Mouse (Mus musculus) heart, embryonic 15.5 days (tissue): Measurements from ENCODE around the gene A630089N07Rik. TPM values are rescaled to one million over a fixed set of nuclear protein-coding genes. Genes with fewer than 3 reads are reported as not detected.
"Not testable (repeated sequence)": the region's sequence is repeated elsewhere in the genome, so short reads cannot be mapped to it uniquely, and the experiment has no call there.

Experiments
- ATAC-seq: fragments of 200-750 bp; cut with Nextera tagmentation; replicated peaks from 2 replicates; pipeline ENCODE4 v1.8.0; 2017; ENCODE audit warnings: low read depth, moderate TSS enrichment; ENCODE audit not compliant: insufficient number of reproducible peaks, insufficient read depth, low FRiP score
- H3K27ac ChIP-seq: fragments of 300-500 bp; sonication (generic); 2 replicates; pipeline ENCODE4 v1.5.1; 2015; ENCODE audit warnings: mild to moderate bottlenecking, inconsistent platforms
- H3K27me3 ChIP-seq: fragments of 300-500 bp; sonication (generic); 2 replicates; pipeline ENCODE4 v1.6.1; 2015; ENCODE audit warnings: inconsistent platforms
- H3K36me3 ChIP-seq: fragments of 300-500 bp; sonication (generic); 2 replicates; pipeline ENCODE4 v1.6.1; 2015; ENCODE audit warnings: mild to moderate bottlenecking, inconsistent platforms
- H3K4me1 ChIP-seq: fragments of 300-500 bp; sonication (generic); replicated peaks from 2 replicates; pipeline ENCODE4 v1.6.1; 2015; ENCODE audit warnings: inconsistent platforms
- H3K4me2 ChIP-seq: fragments of 300-500 bp; sonication (generic); 2 replicates; pipeline ENCODE4 v1.6.1; 2015; ENCODE audit warnings: inconsistent platforms, mild to moderate bottlenecking, moderate library complexity
- H3K4me3 ChIP-seq: fragments of 300-500 bp; sonication (generic); 2 replicates; pipeline ENCODE4 v1.5.1; 2015; ENCODE audit warnings: mild to moderate bottlenecking, inconsistent platforms
- H3K9ac ChIP-seq: fragments of 300-500 bp; sonication (generic); 2 replicates; pipeline ENCODE4 v1.6.1; 2015; ENCODE audit warnings: mild to moderate bottlenecking, inconsistent platforms
- H3K9me3 ChIP-seq: fragments of 300-500 bp; sonication (generic); replicated peaks from 2 replicates; pipeline ENCODE4 v1.6.1; 2016; ENCODE audit warnings: inconsistent platforms
- WGBS: fragments of 180-500 bp; shearing (Covaris S2); methylation state at CpG from one replicate; pipeline ENCODE4 v1.1.7; 2015; ENCODE audit warnings: mixed read lengths; 5-methylcytosine and 5-hydroxymethylcytosine counted together
- polyA plus RNA-seq: library from polyadenylated mRNA; unstranded; fragments of >200 nt; fragmentation: Nextera tagmentation; extraction: Ambion mirVana; gene quantifications from 2 replicates; pipeline ENCODE4 v1.2.1, GENCODE M21; 2015

The A630089N07Rik gene
- polyA plus RNA-seq = 8.2 and 9.5 TPM in 2 replicates

DNA sequence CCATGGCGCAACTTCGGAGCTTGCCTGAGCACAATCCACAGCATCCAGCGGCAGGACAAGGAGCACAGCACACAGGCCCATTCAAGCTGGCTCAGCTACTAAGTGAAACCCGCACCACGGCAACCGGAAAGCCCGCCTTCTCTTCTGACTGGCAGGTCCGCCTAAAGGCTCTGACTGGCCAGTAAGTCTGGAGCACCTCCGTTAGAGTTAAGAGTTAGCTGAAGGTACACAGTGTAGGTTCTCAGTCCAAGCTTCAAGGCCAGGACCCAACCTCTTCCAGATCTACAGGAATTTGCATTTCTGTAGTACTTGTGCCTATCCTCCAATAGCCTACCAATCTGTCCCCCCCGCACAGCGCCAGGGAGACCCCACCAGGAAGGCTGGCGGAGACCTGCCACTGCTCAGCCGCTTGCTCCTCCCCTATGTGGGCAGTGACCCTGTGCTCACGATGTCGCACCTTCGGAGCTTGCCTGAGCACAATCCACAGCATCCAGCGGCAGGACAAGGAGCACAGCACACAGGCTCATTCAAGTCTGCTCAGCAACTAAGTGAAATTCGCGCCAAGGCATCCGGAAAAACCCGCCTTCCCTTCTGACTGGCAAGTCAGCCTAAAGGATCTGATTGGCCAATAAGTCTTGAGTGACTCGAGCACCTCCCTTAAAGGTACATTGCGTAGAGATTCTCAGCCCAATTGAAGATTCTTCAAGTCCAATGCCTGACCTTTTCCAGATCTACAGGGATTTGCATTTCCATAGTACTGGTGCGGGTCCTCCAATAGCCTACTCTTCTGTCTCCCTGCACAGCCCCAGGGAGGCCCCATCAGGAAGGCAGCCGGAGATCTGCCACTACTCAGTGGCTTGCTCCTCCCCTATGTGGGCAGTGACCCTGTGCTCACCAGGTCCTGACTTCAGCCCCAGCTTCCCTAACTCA lies at the start of gene A630089N07Rik:
TSS of gene A630089N07Rik (minus strand) at position 562 of the 930 bp plus-strand sequence.
- peaks cover 17% of the 10 kb centered on the region for H3K4me1 ChIP-seq
- peak within 1 kb of the TSS; percentile 83 for H3K27ac ChIP-seq
- peak within 1 kb of the TSS; percentile 84 for H3K4me2 ChIP-seq
- H3K27me3 ChIP-seq, H3K36me3 ChIP-seq, H3K9me3 ChIP-seq: not testable (repeated sequence)
- peak within 1 kb of the TSS; percentile 91 for H3K4me3 ChIP-seq
- H3K9ac ChIP-seq = peak within 1 kb of the TSS; percentile 62
- WGBS = under 1% methylated on average over 25 of the region's 25 CpGs
- peak; percentile 94 for ATAC-seq

DNA sequence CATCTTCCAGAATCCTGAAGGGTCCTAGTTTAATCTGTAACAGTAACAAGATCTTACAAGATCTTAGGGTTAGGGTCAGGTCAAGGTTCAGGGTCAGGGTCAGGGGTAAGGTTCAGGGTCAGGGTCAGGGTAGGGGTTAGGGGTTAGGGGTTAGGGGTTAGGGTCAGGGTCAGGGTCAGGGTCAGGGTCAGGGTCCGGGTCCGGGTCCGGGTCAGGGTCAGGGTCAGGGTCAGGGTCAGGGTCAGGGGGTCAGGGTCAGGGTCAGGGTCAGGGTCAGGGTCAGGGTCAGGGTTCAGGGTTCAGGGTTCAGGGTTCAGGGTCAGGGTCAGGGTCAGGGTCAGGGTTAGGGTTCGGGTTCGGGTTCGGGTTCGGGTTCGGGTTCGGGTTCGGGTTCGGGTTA lies 24.9 kb upstream of the A630089N07Rik start:
- Histone ChIP-seq H3K9ac (no peak overlapping the region), H3K4me2 (no peak overlapping the region), H3K4me3 (no peak overlapping the region), H3K4me1 (no peaks in the 10 kb centered on the region), H3K9me3 (no peaks in the 10 kb centered on the region; the same call in 1 of the 2 replicates), H3K36me3 (no peaks in the 10 kb centered on the region), H3K27me3 (no peaks in the 10 kb centered on the region), H3K27ac (no peak overlapping the region)
- no peak for ATAC-seq
- 98% methylated on average over 11 of the region's 11 CpGs for WGBS

DNA sequence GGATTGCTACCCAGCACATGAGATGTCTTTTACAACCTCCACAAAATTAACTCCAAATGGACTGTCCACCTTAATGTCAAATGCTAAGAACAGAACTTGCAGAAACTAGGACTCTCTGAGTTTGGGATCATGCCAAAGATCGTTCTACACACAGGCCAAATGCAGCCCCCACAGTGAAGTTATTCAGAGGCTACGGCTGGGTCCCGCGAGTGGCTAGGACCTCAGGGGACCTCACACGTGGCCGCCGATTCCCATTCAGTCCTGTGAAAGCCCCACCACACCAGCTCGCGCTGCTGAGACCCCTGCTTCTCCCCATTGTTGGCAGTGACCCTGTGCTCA lies 731 bp downstream of the A630089N07Rik start:
- peak overlapping the region; percentile 91 for H3K4me3 ChIP-seq
- not testable (repeated sequence) for H3K9me3 ChIP-seq, ATAC-seq, H3K27me3 ChIP-seq, H3K36me3 ChIP-seq
- 5% methylated on average over 9 of the region's 9 CpGs for WGBS
- H3K27ac ChIP-seq = peak overlapping the region; percentile 83
- H3K9ac ChIP-seq = peak overlapping the region; percentile 62
- H3K4me2 ChIP-seq = peak overlapping the region; percentile 84
- peaks cover 17% of the 10 kb centered on the region for H3K4me1 ChIP-seq

DNA sequence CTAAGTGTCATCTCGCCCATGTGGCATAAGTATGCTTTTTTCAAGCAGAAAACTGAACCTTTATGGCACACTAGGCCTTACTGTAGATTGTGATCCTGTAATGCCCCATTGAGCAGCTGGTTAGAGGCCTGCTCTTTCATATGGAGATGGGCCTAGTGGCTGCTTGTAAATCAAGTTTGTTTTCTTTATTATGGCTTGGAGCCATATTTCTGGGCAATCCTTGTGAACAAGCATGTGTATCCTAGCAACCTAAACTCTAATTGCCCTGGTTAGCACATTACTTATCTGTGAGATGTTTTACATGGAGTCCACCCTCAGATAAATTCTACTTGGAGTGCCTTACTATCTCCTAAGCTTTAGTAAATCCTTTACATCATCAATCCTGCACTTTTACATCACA lies 1.1 kb downstream of the A630089N07Rik start:
- 90% methylated on average over 1 of the region's 1 CpGs for WGBS
- H3K9me3 ChIP-seq, ATAC-seq: not testable (repeated sequence)

DNA sequence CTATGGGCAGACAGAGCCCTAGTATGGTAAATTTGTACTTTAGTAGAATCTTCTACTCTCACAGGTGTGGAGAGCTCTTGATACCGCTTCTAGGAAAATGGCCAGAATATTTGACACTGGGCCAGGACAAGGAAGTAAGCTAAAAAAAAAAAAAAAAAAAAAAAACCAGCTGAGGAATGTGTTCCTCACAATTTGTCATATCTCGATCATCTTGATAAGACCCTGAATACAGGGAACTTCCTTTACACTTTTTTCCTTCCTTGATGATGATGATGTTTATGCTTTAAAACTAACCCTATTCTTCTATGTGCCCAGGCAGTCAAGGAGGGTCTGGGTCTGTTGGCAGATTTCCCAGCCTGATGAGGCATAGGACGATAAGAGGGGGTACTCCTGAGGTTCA lies 2.9 kb downstream of the A630089N07Rik start:
- not testable (repeated sequence) for ATAC-seq, H3K36me3 ChIP-seq, H3K9ac ChIP-seq, H3K9me3 ChIP-seq, H3K27ac ChIP-seq, H3K4me3 ChIP-seq, H3K4me2 ChIP-seq, H3K27me3 ChIP-seq
- WGBS = 68% methylated on average over 3 of the region's 3 CpGs
- H3K4me1 ChIP-seq = peaks cover 17% of the 10 kb centered on the region

More for the DNA sequence above, 1.1 kb downstream of the A630089N07Rik start:
- H3K27me3 ChIP-seq, H3K36me3 ChIP-seq, H3K27ac ChIP-seq, H3K9ac ChIP-seq: not testable (repeated sequence)
- Histone ChIP-seq H3K4me1 (peaks cover 17% of the 10 kb centered on the region), H3K4me3 (peak overlapping the region; percentile 91), H3K4me2 (peak overlapping the region; percentile 84)

DNA sequence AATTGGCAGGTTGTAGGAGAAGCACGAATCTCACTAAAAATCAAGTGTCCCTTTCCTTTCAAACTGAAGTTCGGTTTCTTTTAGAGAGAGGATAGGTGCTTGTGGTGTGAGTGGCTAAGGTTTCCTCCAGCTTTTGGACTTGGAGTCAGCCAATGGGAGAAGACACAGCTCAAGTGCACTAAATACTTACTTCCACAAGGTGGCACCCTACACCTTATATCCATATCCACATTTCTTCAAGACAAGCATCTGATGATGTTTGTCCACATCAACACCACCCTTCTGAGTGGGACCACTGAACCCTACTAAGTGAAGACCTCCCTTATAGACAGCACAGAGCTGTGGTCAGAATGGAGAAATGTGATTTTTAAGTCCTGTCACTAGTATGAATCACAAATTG lies 40.6 kb downstream of the A630089N07Rik start:
- H3K4me2 ChIP-seq = no peak overlapping the region
- WGBS = 85% methylated on average over 2 of the region's 2 CpGs
- no peak overlapping the region for H3K4me3 ChIP-seq
- no peaks in the 10 kb centered on the region for H3K27me3 ChIP-seq
- H3K9me3 ChIP-seq = no peaks in the 10 kb centered on the region
- no peaks in the 10 kb centered on the region for H3K4me1 ChIP-seq
- H3K27ac ChIP-seq = no peak overlapping the region
- H3K36me3 ChIP-seq = no peaks in the 10 kb centered on the region
- no peak overlapping the region for H3K9ac ChIP-seq
- ATAC-seq = no peak

DNA sequence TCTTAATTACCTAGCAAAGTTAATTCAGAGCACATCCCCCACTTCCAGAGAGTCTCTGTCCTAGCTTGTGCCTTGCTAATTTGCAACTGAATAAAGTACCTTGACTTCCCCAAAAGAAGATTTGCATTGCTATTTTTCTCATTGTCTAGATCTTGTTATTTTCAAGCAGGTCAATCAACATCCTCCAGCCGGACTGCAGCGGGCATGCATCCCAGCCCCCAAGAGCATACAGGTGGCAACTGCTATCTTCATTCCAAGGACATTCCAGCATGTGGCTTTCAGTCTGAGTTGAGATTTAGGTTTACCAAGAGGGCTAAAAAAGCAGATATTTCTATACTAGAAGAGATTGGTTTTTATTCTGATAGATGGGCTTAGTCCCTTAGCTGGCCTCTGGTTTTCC lies 47.3 kb downstream of the A630089N07Rik start:
- not testable (repeated sequence) for H3K4me3 ChIP-seq, H3K36me3 ChIP-seq, H3K9me3 ChIP-seq, H3K27ac ChIP-seq, H3K4me1 ChIP-seq, H3K27me3 ChIP-seq, ATAC-seq, H3K9ac ChIP-seq, H3K4me2 ChIP-seq
- WGBS = 97% methylated on average over 2 of the region's 2 CpGs

DNA sequence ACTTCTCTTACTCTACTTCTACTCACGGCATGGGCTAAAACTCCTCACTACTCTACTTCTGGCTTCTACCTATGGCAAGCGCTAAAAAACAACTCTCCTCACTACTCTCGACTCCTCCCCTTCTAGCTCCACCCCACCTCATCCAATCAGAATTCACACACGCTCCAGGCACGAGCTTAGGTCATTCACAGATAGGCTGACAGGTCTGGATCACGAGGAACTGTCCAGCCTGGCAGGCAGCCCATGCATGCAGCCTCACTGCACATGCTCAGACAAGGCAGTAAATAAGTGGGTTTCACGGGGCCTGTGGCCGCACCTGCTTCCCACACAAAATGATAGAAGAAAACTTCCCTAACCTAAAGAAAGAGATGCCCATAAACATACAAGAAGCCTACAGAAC lies 56.1 kb downstream of the A630089N07Rik start:
- not testable (repeated sequence) for H3K9ac ChIP-seq, H3K4me1 ChIP-seq, H3K36me3 ChIP-seq, H3K4me2 ChIP-seq, H3K9me3 ChIP-seq, ATAC-seq, H3K4me3 ChIP-seq, H3K27me3 ChIP-seq, H3K27ac ChIP-seq
- WGBS = 78% methylated on average over 8 of the region's 8 CpGs

DNA sequence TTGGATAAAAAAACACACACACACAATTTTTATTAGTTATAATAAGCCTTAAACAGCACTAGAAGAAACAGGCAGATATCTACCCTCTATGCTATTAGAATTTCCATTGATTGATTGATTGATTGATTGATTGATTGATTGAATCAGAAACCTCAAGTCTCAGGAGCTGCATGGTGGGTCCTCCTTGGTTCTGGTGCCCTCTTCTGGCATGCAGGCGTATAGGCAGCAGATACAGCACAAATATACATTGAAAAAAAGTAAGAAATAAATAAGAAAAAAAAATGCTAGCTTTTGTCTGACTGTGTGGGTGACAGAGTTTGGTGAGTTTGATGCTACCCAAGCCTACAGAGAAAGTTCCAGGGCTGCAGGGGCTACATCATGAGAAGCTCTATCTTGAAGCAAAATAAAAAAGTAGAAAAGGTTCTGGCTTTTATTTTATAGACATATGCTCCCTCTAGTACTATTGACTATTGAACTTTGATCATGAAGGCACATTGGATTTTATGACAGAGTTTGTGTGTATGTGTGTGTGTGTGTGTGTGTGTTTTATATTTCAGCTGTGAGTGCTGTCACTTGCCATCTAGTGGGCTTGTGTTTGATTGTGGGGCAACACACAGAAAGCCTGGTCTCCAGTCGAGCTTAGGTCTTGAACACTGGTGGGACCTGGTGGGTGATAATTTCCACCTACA lies 59.4 kb downstream of the A630089N07Rik start:
- ATAC-seq = no peak
- 0 out of 2 replicates have a peak, but pooled peaks cover 2% of the 10 kb centered on the region for H3K9me3 ChIP-seq
- H3K4me2 ChIP-seq = no peak overlapping the region
- H3K9ac ChIP-seq = no peak overlapping the region
- 68% methylated on average over 2 of the region's 2 CpGs for WGBS
- no peak overlapping the region for H3K27ac ChIP-seq
- no peaks in the 10 kb centered on the region for H3K27me3 ChIP-seq
- H3K4me3 ChIP-seq = no peak overlapping the region
- H3K36me3 ChIP-seq = peaks cover 6% of the 10 kb centered on the region
- no peaks in the 10 kb centered on the region for H3K4me1 ChIP-seq

DNA sequence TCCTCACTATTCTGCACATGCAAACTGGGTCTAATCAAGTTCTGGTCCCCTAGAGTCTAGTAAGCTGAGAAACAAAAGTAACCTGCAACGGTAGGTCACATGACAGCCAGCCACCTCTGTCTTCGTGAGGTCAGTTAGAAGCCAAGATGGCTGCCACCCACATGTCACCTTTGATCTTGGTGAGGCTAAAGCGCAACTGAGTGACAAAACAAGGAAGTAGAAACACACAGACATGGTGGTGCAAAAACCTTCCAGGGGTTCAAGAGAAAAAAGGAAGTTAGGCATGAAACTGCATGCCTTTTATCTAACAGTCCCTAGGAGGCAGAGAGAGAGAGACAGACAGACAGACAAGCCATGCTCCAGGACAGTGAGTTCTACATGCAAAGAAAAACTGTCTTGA lies 60.2 kb downstream of the A630089N07Rik start:
- Histone ChIP-seq H3K27me3 (no peaks in the 10 kb centered on the region), H3K27ac (no peak overlapping the region), H3K4me1 (no peaks in the 10 kb centered on the region), H3K36me3 (peaks cover 12% of the 10 kb centered on the region), H3K9ac (no peak overlapping the region), H3K9me3 (peaks cover 6% of the 10 kb centered on the region; the same call in 1 of the 2 replicates), H3K4me2 (no peak overlapping the region), H3K4me3 (no peak overlapping the region)
- WGBS = 90% methylated on average over 3 of the region's 3 CpGs
- no peak for ATAC-seq

DNA sequence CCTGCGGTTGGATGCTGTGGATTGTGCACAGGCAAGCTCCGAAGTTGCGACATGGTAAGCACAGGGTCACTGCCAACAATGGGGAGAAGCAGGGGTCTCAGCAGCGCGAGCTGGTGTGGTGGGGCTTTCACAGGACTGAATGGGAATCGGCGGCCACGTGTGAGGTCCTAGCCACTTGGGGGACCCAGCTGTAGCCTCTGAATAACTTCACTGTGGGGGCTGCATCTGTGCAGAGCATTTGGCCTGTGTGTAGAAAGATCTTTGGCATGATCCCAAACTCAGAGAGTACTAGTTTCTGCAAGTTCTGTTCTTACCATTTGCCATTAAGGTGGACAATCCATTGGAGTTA lies 84.9 kb downstream of the A630089N07Rik start:
- Histone ChIP-seq H3K9ac (peak overlapping the region; percentile 59), H3K4me3 (peak overlapping the region; percentile 67), H3K4me2 (peak overlapping the region; percentile 81), H3K4me1 (peaks cover 20% of the 10 kb centered on the region), H3K27ac (peak overlapping the region; percentile 91)
- WGBS = 2% methylated on average over 8 of the region's 8 CpGs
- H3K9me3 ChIP-seq, H3K27me3 ChIP-seq, H3K36me3 ChIP-seq: not testable (repeated sequence)
- ATAC-seq = peak; percentile 36
